Mouse (Mus musculus) MEL (cell line): ENCODE measurements around the gene Wdr4. TPM values are rescaled to one million over a fixed set of nuclear protein-coding genes. Genes with fewer than 3 reads are reported as not detected.
A peak's percentile ranks its signal among the peaks of the same experiment; 100 is the strongest.

Experiments used
- DNase-seq: peaks from one replicate; pipeline ENCODE4 v3.0.0; 2011; ENCODE audit warnings: low read depth, low spot score
- H3K27ac ChIP-seq: 2 replicates; pipeline ENCODE4 v1.5.1; 2012; ENCODE audit warnings: low read depth, mild to moderate bottlenecking, control low read depth, low read length, moderate library complexity; ENCODE audit not compliant: control insufficient read depth
- H3K27me3 ChIP-seq, 2 experiments: fragments of 150-350 bp in 1 of 2; sonication (generic) in 1 of 2; 2 replicates each; pipeline ENCODE4 v1.6.1; 2012; ENCODE audit warnings: low read length in 2 of 2, mild to moderate bottlenecking in 2 of 2, improper control_type of control experiment in 1 of 2, moderate library complexity in 1 of 2; ENCODE audit not compliant: insufficient read depth in 2 of 2, control insufficient read depth in 1 of 2
- H3K36me3 ChIP-seq, 2 experiments: 2 replicates each; pipeline ENCODE4 v1.6.1; 2012 to 2014; ENCODE audit warnings: low read length in 2 of 2, improper control_type of control experiment in 1 of 2, inconsistent platforms in 1 of 2, mild to moderate bottlenecking in 1 of 2; ENCODE audit not compliant: insufficient read depth in 2 of 2, control insufficient read depth in 1 of 2
- H3K4me1 ChIP-seq, 2 experiments: fragments of 150-350 bp in 1 of 2; sonication (generic) in 1 of 2; 2 replicates each; pipeline ENCODE4 v1.6.1; 2012; ENCODE audit warnings: low read length in 2 of 2, improper control_type of control experiment in 1 of 2, mild to moderate bottlenecking in 1 of 2; ENCODE audit not compliant: insufficient read depth in 2 of 2, control insufficient read depth in 1 of 2
- H3K4me3 ChIP-seq, 2 experiments: fragments of 150-350 bp in 1 of 2; sonication (generic) in 1 of 2; 2 replicates each; pipeline ENCODE4 v1.5.1; 2012; ENCODE audit warnings: low read depth in 2 of 2, low read length in 2 of 2, mild to moderate bottlenecking in 2 of 2, moderate library complexity in 2 of 2, control low read depth in 1 of 2, improper control_type of control experiment in 1 of 2; ENCODE audit not compliant: control insufficient read depth in 1 of 2, insufficient read depth in 1 of 2
- H3K79me2 ChIP-seq: 2 replicates; pipeline ENCODE4 v1.6.1; 2012; ENCODE audit warnings: mild to moderate bottlenecking, low read length, moderate library complexity; ENCODE audit not compliant: control insufficient read depth, poor library complexity, insufficient read depth
- H3K9ac ChIP-seq: 2 replicates; pipeline ENCODE4 v1.6.1; 2012; ENCODE audit warnings: low read depth, mild to moderate bottlenecking, control low read depth, low read length, moderate library complexity; ENCODE audit not compliant: control insufficient read depth, poor library complexity, severe bottlenecking
- H3K9me3 ChIP-seq: fragments of 150-350 bp; sonication (generic); replicated peaks from 2 replicates; pipeline ENCODE4 v1.6.1; 2012; ENCODE audit warnings: mild to moderate bottlenecking, low read length, improper control_type of control experiment, moderate library complexity; ENCODE audit not compliant: insufficient read depth
- BHLHE40 ChIP-seq: IDR thresholded peaks from 2 replicates; pipeline ENCODE4 v1.6.1; 2012; ENCODE audit warnings: low read depth, mild to moderate bottlenecking, inconsistent platforms, low read length, improper control_type of control experiment, borderline replicate concordance
- CHD1 ChIP-seq: IDR thresholded peaks from 2 replicates; pipeline ENCODE4 v1.6.1; 2012; ENCODE audit warnings: low read depth, mild to moderate bottlenecking, inconsistent platforms, low read length, improper control_type of control experiment
- CHD2 ChIP-seq: IDR thresholded peaks from 2 replicates; pipeline ENCODE4 v1.6.1; 2011; ENCODE audit warnings: low read length, improper control_type of control experiment
- CTCF ChIP-seq, 3 experiments: IDR thresholded peaks in 2 of 3; conservative IDR thresholded peaks in 1 of 3; 2 replicates each; pipeline ENCODE4 v1.5.1; 2011 to 2012; ENCODE audit warnings: low read length in 3 of 3, low read depth in 2 of 3, mild to moderate bottlenecking in 2 of 3, improper control_type of control experiment in 1 of 3, inconsistent platforms in 1 of 3, mixed read lengths in 1 of 3, moderate library complexity in 1 of 3; ENCODE audit not compliant: control insufficient read depth in 1 of 3, insufficient read depth in 1 of 3, poor library complexity in 1 of 3, severe bottlenecking in 1 of 3
- E2F4 ChIP-seq: IDR thresholded peaks from 2 replicates; pipeline ENCODE4 v1.6.1; 2011; ENCODE audit warnings: low read depth, low read length, improper control_type of control experiment, borderline replicate concordance
- ELF1 ChIP-seq: IDR thresholded peaks from 2 replicates; pipeline ENCODE4 v1.6.1; 2014; ENCODE audit warnings: low read depth, mild to moderate bottlenecking, inconsistent platforms, low read length, improper control_type of control experiment, moderate library complexity
- ETS1 ChIP-seq: IDR thresholded peaks from 2 replicates; pipeline ENCODE4 v1.6.1; 2012; ENCODE audit warnings: low read depth, mild to moderate bottlenecking, inconsistent platforms, low read length, improper control_type of control experiment, moderate library complexity
- GABPA ChIP-seq: IDR thresholded peaks from 2 replicates; pipeline ENCODE4 v1.6.1; 2012; ENCODE audit warnings: low read depth, mild to moderate bottlenecking, inconsistent platforms, low read length, improper control_type of control experiment, moderate library complexity
- JUND ChIP-seq: IDR thresholded peaks from 2 replicates; pipeline ENCODE4 v1.6.1; 2011; ENCODE audit warnings: low read depth, mild to moderate bottlenecking, improper control_type of control experiment, low read length
- KAT2A ChIP-seq: conservative IDR thresholded peaks from 2 replicates; pipeline ENCODE4 v1.6.1; 2012; ENCODE audit warnings: low read depth, low read length, improper control_type of control experiment, inconsistent platforms
- MAFK ChIP-seq: IDR thresholded peaks from 2 replicates; pipeline ENCODE4 v1.6.1; 2011; ENCODE audit warnings: low read depth, mild to moderate bottlenecking, low read length, improper control_type of control experiment, borderline replicate concordance
- MAX ChIP-seq: IDR thresholded peaks from 2 replicates; pipeline ENCODE4 v1.6.1; 2011; ENCODE audit warnings: low read length, improper control_type of control experiment
- MAZ ChIP-seq: IDR thresholded peaks from 2 replicates; pipeline ENCODE4 v1.6.1; 2012; ENCODE audit warnings: low read depth, mild to moderate bottlenecking, inconsistent platforms, low read length, improper control_type of control experiment
- MEF2A ChIP-seq: IDR thresholded peaks from 2 replicates; pipeline ENCODE4 v1.6.1; 2014; ENCODE audit warnings: low read depth, mild to moderate bottlenecking, inconsistent platforms, low read length, improper control_type of control experiment; ENCODE audit not compliant: poor library complexity, insufficient replicate concordance, severe bottlenecking; ENCODE audit errors: extremely low read depth
- MYB ChIP-seq: IDR thresholded peaks from 2 replicates; pipeline ENCODE4 v1.6.1; 2011; ENCODE audit warnings: mild to moderate bottlenecking, low read depth, low read length, improper control_type of control experiment
- MYC ChIP-seq: IDR thresholded peaks from 2 replicates; pipeline ENCODE4 v1.6.1; 2011; ENCODE audit warnings: low read depth, mild to moderate bottlenecking, low read length, improper control_type of control experiment, moderate library complexity
- NELFE ChIP-seq: IDR thresholded peaks from 2 replicates; pipeline ENCODE4 v1.6.1; 2011; ENCODE audit warnings: low read depth, low read length, improper control_type of control experiment
- NRF1 ChIP-seq: IDR thresholded peaks from 2 replicates; pipeline ENCODE4 v1.6.1; 2014; ENCODE audit warnings: low read depth, mild to moderate bottlenecking, inconsistent platforms, low read length, improper control_type of control experiment, moderate library complexity; ENCODE audit not compliant: poor library complexity, insufficient read depth, severe bottlenecking
- POLR2A ChIP-seq, 2 experiments: IDR thresholded peaks; 2 replicates each; pipeline ENCODE4 v1.6.1; 2011 to 2012; ENCODE audit warnings: low read length in 2 of 2, mild to moderate bottlenecking in 2 of 2, control low read depth in 1 of 2, improper control_type of control experiment in 1 of 2, low read depth in 1 of 2, moderate library complexity in 1 of 2; ENCODE audit not compliant: control insufficient read depth in 1 of 2, insufficient read depth in 1 of 2, poor library complexity in 1 of 2
- POLR2AphosphoS2 ChIP-seq: IDR thresholded peaks from 2 replicates; pipeline ENCODE4 v1.6.1; 2011; ENCODE audit warnings: low read length, improper control_type of control experiment
- RCOR1 ChIP-seq: IDR thresholded peaks from 2 replicates; pipeline ENCODE4 v1.6.1; 2012; ENCODE audit warnings: low read depth, mild to moderate bottlenecking, inconsistent platforms, low read length, improper control_type of control experiment
- SIN3A ChIP-seq: IDR thresholded peaks from 2 replicates; pipeline ENCODE4 v1.6.1; 2012; ENCODE audit warnings: low read length, improper control_type of control experiment, inconsistent platforms
- TAL1 ChIP-seq: IDR thresholded peaks from 2 replicates; pipeline ENCODE4 v1.6.1; 2012; ENCODE audit warnings: mild to moderate bottlenecking, inconsistent platforms, low read length, moderate library complexity, mixed read lengths
- TBP ChIP-seq: IDR thresholded peaks from 2 replicates; pipeline ENCODE4 v1.8.0; 2011; ENCODE audit warnings: low read depth, low read length, improper control_type of control experiment
- UBTF ChIP-seq: IDR thresholded peaks from 2 replicates; pipeline ENCODE4 v1.6.1; 2012; ENCODE audit warnings: low read depth, mild to moderate bottlenecking, inconsistent platforms, low read length, improper control_type of control experiment, moderate library complexity, borderline replicate concordance; ENCODE audit not compliant: insufficient read depth
- USF1 ChIP-seq: IDR thresholded peaks from 2 replicates; pipeline ENCODE4 v1.6.1; 2014; ENCODE audit warnings: low read depth, mild to moderate bottlenecking, inconsistent platforms, low read length, improper control_type of control experiment, moderate library complexity
- USF2 ChIP-seq, 2 experiments: IDR thresholded peaks; 2 replicates each; pipeline ENCODE4 v1.6.1; 2011 to 2012; ENCODE audit warnings: improper control_type of control experiment in 2 of 2, low read length in 2 of 2, borderline replicate concordance in 1 of 2, inconsistent platforms in 1 of 2, low read depth in 1 of 2, mild to moderate bottlenecking in 1 of 2; ENCODE audit not compliant: insufficient read depth in 1 of 2
- ZC3H11A ChIP-seq: IDR thresholded peaks from 2 replicates; pipeline ENCODE4 v1.6.1; 2012; ENCODE audit warnings: low read depth, mild to moderate bottlenecking, inconsistent platforms, low read length, improper control_type of control experiment
- ZKSCAN1 ChIP-seq: IDR thresholded peaks from 2 replicates; pipeline ENCODE4 v1.6.1; 2012; ENCODE audit warnings: low read depth, mild to moderate bottlenecking, inconsistent platforms, low read length, improper control_type of control experiment, moderate library complexity
- ZMIZ1 ChIP-seq: IDR thresholded peaks from 2 replicates; pipeline ENCODE4 v1.6.1; 2012; ENCODE audit warnings: low read depth, mild to moderate bottlenecking, inconsistent platforms, low read length, improper control_type of control experiment, moderate library complexity
- ZNF384 ChIP-seq: IDR thresholded peaks from 2 replicates; pipeline ENCODE4 v1.6.1; 2012; ENCODE audit warnings: low read depth, mild to moderate bottlenecking, inconsistent platforms, low read length, improper control_type of control experiment
- polyA plus RNA-seq, 2 experiments: library from polyadenylated mRNA; stranded (reverse) in 1 of 2; unstranded in 1 of 2; fragments of >175 nt in 1 of 2; fragments of >200 nt in 1 of 2; gene quantifications; 2 replicates each; pipeline versions ENCODE4 v1.2.1 to v1.2.4; 2012; ENCODE audit warnings: low replicate concordance in 2 of 2, low read depth in 1 of 2; ENCODE audit not compliant: insufficient read length in 2 of 2, insufficient read depth in 1 of 2, missing spikeins in 1 of 2
- total RNA-seq: library from RNA; depleted of rRNA; stranded (reverse); fragments of 300-350 nt; gene quantifications from 2 replicates; pipeline ENCODE4 v1.2.3, GENCODE M21; 2012

Gene Wdr4
- total and polyA plus RNA-seq, 3 experiments, result 109 to 118 TPM; not detected in 1

DNA sequence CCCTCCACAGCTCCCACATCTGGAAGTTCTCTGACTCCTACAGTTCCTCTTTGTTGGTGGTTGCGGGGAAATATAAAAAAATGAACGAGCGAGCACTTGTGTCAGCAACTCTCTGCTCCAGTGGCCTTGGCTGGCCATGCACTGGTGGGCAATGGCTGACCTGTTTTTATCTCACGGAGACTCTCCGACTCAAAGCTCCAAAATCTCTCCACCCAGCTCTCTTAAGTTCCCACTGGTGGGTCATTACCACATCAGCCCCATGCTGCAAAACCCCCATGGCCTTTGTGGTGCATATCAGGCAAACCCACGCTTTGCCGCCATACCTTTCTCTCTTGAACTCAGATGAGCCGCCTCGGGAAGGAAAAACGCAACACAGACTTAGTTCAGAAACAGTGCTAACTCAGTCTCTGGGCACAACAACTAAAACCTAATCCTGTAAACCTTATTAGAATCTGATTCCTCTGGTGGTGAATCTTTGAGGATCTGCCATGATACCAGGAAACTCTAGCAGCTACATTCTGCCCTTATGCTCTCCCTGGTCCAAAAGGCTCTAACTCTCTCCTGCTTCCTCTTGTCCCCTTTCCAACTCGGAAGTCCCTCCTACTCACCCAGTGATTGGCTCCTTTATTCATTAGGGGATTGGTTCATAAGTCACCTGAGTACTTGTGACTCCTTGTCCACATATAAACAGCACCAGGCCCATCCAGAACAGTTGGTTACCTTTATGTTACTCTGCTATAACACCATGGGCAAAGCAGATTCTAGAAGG, 39.4 kb upstream of the Wdr4 start (continued):
- TF ChIP-seq RCOR1, result no peak
- TF ChIP-seq ZNF384, result no peak
- peak; percentile 57; the same call in 1 of the 2 replicates for TF ChIP-seq ELF1
- TF ChIP-seq MYB, result no peak
- TF ChIP-seq POLR2A (IDR thresholded peaks at IDR 0.05; ENCODE audit: control insufficient read depth in 1 of 2, insufficient read depth in 1 of 2, low read depth in 1 of 2, low read length in 2 of 2, poor library complexity in 1 of 2), result peak; percentile 35 to 94; a peak in 2 of 4 replicates
- TF ChIP-seq CTCF (IDR thresholded peaks at IDR 0.05 in 2 of 3, conservative IDR thresholded peaks at IDR 0.05 in 1 of 3; ENCODE audit: control insufficient read depth in 1 of 3, insufficient read depth in 1 of 3, low read depth in 2 of 3, low read length in 3 of 3, poor library complexity in 1 of 3, severe bottlenecking in 1 of 3), result no peak
- peak; percentile 79; the same call in 1 of the 2 replicates for TF ChIP-seq POLR2AphosphoS2
- no peak for TF ChIP-seq UBTF
- no peak for TF ChIP-seq GABPA
- TF ChIP-seq KAT2A, result no peak
- peak; percentile 71 for TF ChIP-seq USF1
- TF ChIP-seq, all 39 proteins: peak for 11

DNA sequence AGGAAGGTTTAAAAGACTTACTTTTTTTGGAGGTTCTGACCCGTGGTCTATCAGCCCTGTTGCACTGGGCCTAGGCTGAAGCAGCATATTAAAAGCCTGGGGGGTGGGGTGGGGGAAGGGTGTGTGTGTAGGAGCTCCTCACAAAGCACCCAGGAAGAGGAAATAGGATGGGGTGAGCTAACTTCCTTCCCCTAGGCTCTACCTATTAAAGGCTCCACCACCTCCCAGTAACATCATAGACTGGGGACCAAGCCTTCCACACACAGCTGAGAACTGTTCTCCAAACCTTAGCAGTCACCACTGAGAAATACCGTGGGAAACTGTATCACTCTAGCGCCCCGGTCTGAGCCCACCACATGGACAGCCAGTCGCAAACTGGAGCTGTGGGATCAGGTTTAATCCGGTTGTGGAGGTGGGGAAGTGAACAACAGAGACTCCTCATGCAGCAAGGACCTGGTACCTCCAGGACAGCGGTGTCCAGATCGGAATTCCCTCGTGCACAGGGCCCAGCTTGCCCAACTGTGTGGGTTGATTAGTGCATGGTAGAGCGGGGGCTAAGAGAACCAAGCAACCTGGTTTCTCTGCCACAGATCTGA, 38.3 kb upstream of the Wdr4 start:
- Histone ChIP-seq H3K79me2 (peaks cover 16% of the 10 kb centered on the region), H3K4me1 (peaks cover 0 to 14% of the 10 kb centered on the region in 2 experiments; a peak in 3 of 4 replicates), H3K9ac (peak overlapping the region; percentile 84), H3K27ac (peak overlapping the region; percentile 14; the same call in 1 of the 2 replicates), H3K9me3 (no peaks in the 10 kb centered on the region), H3K36me3 (peaks cover 0 to 9% of the 10 kb centered on the region in 2 experiments; a peak in 1 of 4 replicates), H3K27me3 (no peaks in the 10 kb centered on the region), H3K4me3 (peak overlapping the region; percentile 51 to 68; a peak in 3 of 4 replicates)
- DNase-seq, result peak; percentile 58
- no peak for TF ChIP-seq MEF2A
- TF ChIP-seq MYC, result no peak
- no peak for TF ChIP-seq NRF1
- TF ChIP-seq UBTF, result no peak
- peak; percentile 21; the same call in 1 of the 2 replicates for TF ChIP-seq SIN3A
- TF ChIP-seq USF1, result no peak
- peak; percentile 76; the same call in 1 of the 2 replicates for TF ChIP-seq TBP
- TF ChIP-seq BHLHE40, result no peak
- no peak for TF ChIP-seq ZNF384
- TF ChIP-seq MAFK, result no peak
- no peak; the same call in 1 of the 2 replicates for TF ChIP-seq CHD2
- TF ChIP-seq USF2 (IDR thresholded peaks at IDR 0.05; ENCODE audit: borderline replicate concordance in 1 of 2, insufficient read depth in 1 of 2, low read depth in 1 of 2, low read length in 2 of 2), result no peak
- no peak for TF ChIP-seq MAZ
- TF ChIP-seq E2F4, result no peak
- no peak for TF ChIP-seq ETS1
- no peak for TF ChIP-seq ZC3H11A
- TF ChIP-seq MAX, result no peak
- no peak for TF ChIP-seq ZKSCAN1
- TF ChIP-seq POLR2AphosphoS2, result 0 out of 2 replicates have a peak, but pooled peaks have one; percentile 39
- no peak for TF ChIP-seq JUND
- peak; percentile 44; the same call in 1 of the 2 replicates for TF ChIP-seq ZMIZ1
- TF ChIP-seq NELFE, result peak; percentile 52
- TF ChIP-seq CHD1, result no peak
- no peak for TF ChIP-seq GABPA
- no peak for TF ChIP-seq TAL1
